Mouse (Mus musculus) heart, embryonic 11.5 days (tissue): ENCODE data around the gene Ssr3. TPM values are rescaled to one million over a fixed set of nuclear protein-coding genes. Genes with fewer than 3 reads are reported as not detected.

ENCODE experiments used
- ATAC-seq: fragments of 200-750 bp; cut with Nextera tagmentation; replicated peaks from 2 replicates; pipeline ENCODE4 v1.8.0; 2017; ENCODE audit warnings: moderate library complexity; ENCODE audit not compliant: insufficient number of reproducible peaks, low FRiP score, low TSS enrichment
- H3K27ac ChIP-seq: fragments of 300-500 bp; sonication (generic); 2 replicates; pipeline ENCODE4 v1.5.1; 2014; ENCODE audit warnings: mild to moderate bottlenecking, low read depth, low read length
- H3K27me3 ChIP-seq: fragments of 300-500 bp; sonication (generic); 2 replicates; pipeline ENCODE4 v1.6.1; 2014; ENCODE audit warnings: mild to moderate bottlenecking, low read length, mixed read lengths; ENCODE audit not compliant: control insufficient read depth, insufficient read depth
- H3K36me3 ChIP-seq: fragments of 300-500 bp; sonication (generic); 2 replicates; pipeline ENCODE4 v1.6.1; 2014; ENCODE audit warnings: mild to moderate bottlenecking, low read length, moderate library complexity, mixed read lengths; ENCODE audit not compliant: control insufficient read depth, insufficient read depth
- H3K4me1 ChIP-seq: fragments of 300-500 bp; sonication (generic); 2 replicates; pipeline ENCODE4 v1.6.1; 2014; ENCODE audit warnings: low read length; ENCODE audit not compliant: control insufficient read depth, insufficient read depth
- H3K4me2 ChIP-seq: fragments of 300-500 bp; sonication (generic); 2 replicates; pipeline ENCODE4 v1.6.1; 2014; ENCODE audit warnings: mild to moderate bottlenecking, moderate library complexity
- H3K4me3 ChIP-seq: fragments of 300-500 bp; sonication (generic); 2 replicates; pipeline ENCODE4 v1.5.1; 2014; ENCODE audit warnings: low read depth, low read length
- H3K9ac ChIP-seq: fragments of 300-500 bp; sonication (generic); 2 replicates; pipeline ENCODE4 v1.6.1; 2014; ENCODE audit warnings: mild to moderate bottlenecking, low read depth, low read length, moderate library complexity
- H3K9me3 ChIP-seq: fragments of 300-500 bp; sonication (generic); replicated peaks from 2 replicates; pipeline ENCODE4 v1.6.1; 2016; ENCODE audit warnings: low read length; ENCODE audit not compliant: control insufficient read depth
- WGBS: fragments of 180-500 bp; shearing (Covaris S2); extraction: QIAGEN DNeasy Blood & Tissue Kit; methylation state at CpG from one replicate; pipeline ENCODE4 v1.1.7; 2014; ENCODE audit not compliant: insufficient replicate concordance; 5-methylcytosine and 5-hydroxymethylcytosine counted together
- polyA plus RNA-seq: library from polyadenylated mRNA; unstranded; fragments of >200 nt; fragmentation: Nextera tagmentation; extraction: Ambion mirVana; gene quantifications from 2 replicates; pipeline ENCODE4 v1.2.1, GENCODE M21; 2014

The Ssr3 gene
- 267 and 301 TPM in 2 replicates for polyA plus RNA-seq

DNA sequence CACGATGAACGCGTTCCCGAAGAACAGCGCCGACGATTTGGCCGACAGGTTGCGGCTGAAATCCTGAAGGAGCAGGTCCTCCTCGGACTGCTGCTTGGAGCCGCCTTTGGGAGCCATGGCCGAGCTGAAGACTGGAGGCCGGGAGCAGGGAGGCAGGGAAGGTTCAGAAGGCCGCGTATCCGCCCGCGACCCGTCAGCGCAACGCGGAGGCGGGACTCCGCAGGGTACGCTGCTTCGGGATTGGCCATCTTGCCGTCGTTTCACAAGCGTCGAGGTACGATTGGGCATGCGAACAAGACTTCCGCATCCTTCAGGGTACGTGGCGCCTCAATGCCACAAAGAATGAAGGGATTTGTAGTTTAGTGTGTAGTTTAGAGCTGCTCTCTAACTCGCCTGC is at the start of gene Ssr3:
TSS of gene Ssr3 (minus strand) at position 203 of the 397 bp plus-strand sequence.
- H3K4me2 ChIP-seq: peak within 1 kb of the TSS; percentile 75
- no peaks in the 10 kb centered on the region for H3K27me3 ChIP-seq
- H3K9ac ChIP-seq: peak within 1 kb of the TSS; percentile 95
- ATAC-seq: peak; percentile 97
- peak within 1 kb of the TSS; percentile 85 for H3K27ac ChIP-seq
- WGBS: under 1% methylated on average over 36 of the region's 36 CpGs
- H3K36me3 ChIP-seq: peaks cover 12% of the 10 kb centered on the region
- peak within 1 kb of the TSS; percentile 88 for H3K4me3 ChIP-seq
- H3K9me3 ChIP-seq: no peaks in the 10 kb centered on the region
- no peaks in the 10 kb centered on the region for H3K4me1 ChIP-seq

DNA sequence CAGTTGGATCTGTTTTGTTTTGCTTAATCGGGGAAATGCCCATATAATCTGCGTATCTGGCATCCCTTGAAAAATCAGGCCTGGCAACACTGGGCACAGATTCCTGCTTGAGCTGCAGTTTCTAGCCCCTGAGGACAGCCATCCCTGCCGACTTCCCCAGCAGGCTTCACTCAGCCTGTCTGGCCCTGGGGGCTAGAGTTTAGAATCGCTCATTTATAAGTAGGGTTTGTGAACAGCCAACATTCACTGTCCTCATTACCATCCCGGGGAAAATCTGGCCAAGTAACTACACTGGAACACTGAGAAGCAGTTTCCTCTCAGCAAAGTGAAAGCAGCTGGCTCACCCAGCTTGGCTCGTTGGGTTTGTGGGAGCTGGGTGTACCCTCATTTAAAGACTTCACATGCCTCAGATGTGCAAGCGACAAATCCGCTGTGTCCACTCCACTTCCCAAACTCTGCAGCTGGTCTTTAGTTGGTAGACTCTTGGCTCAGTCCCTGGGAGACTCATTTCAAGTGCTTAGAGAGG is 49.2 kb upstream of the Ssr3 start:
- peaks cover 3% of the 10 kb centered on the region; the same call in 1 of the 2 replicates for H3K4me1 ChIP-seq
- H3K9me3 ChIP-seq: no peaks in the 10 kb centered on the region
- no peak for ATAC-seq
- no peak overlapping the region; the same call in 1 of the 2 replicates for H3K27ac ChIP-seq
- H3K4me3 ChIP-seq: no peak overlapping the region
- no peak overlapping the region for H3K9ac ChIP-seq
- H3K36me3 ChIP-seq: no peaks in the 10 kb centered on the region
- WGBS: 69% methylated on average over 8 of the region's 8 CpGs
- no peak overlapping the region for H3K4me2 ChIP-seq
- H3K27me3 ChIP-seq: no peaks in the 10 kb centered on the region

DNA sequence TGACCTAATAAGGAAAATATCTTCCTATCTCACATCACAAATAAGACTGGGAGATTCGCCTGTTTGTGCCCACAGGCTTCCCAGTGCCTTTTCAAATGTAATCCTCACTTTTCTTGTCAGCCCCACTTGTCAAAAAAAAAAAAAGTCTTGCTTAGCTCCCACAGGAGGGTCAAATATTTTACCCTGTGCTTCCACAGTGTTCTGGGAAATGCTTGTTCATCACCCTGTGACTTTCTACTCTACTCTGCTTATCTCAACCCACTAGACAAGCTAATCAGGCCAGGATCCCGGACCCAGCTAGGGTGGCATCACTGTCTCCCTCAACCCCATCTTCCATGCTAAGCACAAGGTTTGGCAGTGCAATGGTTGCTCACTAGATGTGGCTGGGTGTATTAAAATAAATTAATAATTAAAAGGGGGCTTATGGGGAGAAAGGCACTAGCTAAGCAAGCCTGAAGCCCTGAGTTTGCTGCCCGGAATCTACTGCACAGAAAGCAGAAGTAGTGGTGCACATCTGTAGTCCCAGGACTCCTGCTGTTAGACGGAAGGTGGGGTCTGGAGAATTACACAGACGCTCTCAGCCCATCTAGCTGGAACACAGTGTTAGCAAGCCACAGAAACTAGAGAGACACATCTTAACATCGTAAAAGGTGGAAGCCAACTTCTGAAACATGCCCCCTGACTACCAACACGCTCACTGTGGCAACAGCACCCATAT is 46.2 kb upstream of the Ssr3 start:
- Histone ChIP-seq H3K4me2 (no peak overlapping the region), H3K9ac (no peak overlapping the region), H3K9me3 (no peaks in the 10 kb centered on the region), H3K27ac (no peak overlapping the region), H3K4me3 (no peak overlapping the region), H3K4me1 (peaks cover 3% of the 10 kb centered on the region; the same call in 1 of the 2 replicates), H3K27me3 (no peaks in the 10 kb centered on the region), H3K36me3 (no peaks in the 10 kb centered on the region)
- no peak for ATAC-seq
- 68% methylated on average over 7 of the region's 7 CpGs for WGBS

DNA sequence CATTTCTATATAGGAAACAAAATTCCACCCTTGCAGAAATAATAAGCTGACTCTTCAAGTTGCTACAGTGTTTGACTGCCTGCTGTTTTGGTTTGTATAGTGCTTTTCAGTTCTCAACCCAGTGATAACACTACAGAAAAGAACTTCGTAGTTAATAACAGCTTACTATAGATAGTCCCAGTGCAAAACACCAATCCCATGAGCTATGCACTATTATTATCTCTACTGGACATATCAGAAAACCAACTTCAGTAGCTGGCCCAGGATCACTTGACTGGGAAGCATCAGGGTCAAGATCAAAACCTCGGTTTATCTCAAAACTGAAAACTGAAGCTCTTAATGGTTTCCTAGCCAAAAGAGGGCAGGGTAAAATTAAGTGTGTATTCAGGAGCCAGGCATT is 43.4 kb upstream of the Ssr3 start:
- Histone ChIP-seq H3K36me3 (no peaks in the 10 kb centered on the region), H3K27ac (0 out of 2 replicates have a peak overlapping the region, but pooled peaks have one; percentile 8), H3K9me3 (no peaks in the 10 kb centered on the region), H3K9ac (no peak overlapping the region), H3K4me2 (no peak overlapping the region), H3K4me3 (no peak overlapping the region), H3K27me3 (no peaks in the 10 kb centered on the region), H3K4me1 (peaks cover 3% of the 10 kb centered on the region; the same call in 1 of the 2 replicates)
- no peak for ATAC-seq
- 46% methylated on average over 2 of the region's 2 CpGs for WGBS

DNA sequence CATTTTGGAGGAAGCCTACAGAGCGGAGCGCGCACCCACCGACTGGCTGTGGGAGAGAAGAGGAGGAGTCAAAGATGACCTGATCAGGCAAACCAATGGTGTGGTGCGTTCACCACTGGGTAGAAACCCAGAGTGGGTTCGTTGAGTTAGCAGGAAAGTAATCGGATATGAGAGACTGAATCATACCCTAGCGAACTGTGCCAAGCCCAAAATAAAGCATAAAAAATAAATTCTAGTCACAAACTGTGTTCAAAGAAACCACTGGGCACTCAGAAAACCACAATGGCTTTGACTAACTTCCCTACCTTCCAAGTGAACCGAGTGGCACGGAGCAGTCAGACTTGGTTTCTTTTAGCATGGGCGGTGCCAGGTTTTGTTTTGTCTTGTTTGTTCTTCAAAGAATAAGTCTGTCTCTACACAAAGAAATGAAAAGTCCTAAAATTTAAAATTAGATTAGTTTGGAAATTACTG is 42.7 kb upstream of the Ssr3 start:
- H3K4me3 ChIP-seq: no peak overlapping the region
- no peak overlapping the region for H3K9ac ChIP-seq
- no peak for ATAC-seq
- H3K36me3 ChIP-seq: no peaks in the 10 kb centered on the region
- 86% methylated on average over 11 of the region's 11 CpGs for WGBS
- no peaks in the 10 kb centered on the region for H3K27me3 ChIP-seq
- peaks cover 3% of the 10 kb centered on the region; the same call in 1 of the 2 replicates for H3K4me1 ChIP-seq
- no peak overlapping the region for H3K27ac ChIP-seq
- no peak overlapping the region for H3K4me2 ChIP-seq
- H3K9me3 ChIP-seq: no peaks in the 10 kb centered on the region

DNA sequence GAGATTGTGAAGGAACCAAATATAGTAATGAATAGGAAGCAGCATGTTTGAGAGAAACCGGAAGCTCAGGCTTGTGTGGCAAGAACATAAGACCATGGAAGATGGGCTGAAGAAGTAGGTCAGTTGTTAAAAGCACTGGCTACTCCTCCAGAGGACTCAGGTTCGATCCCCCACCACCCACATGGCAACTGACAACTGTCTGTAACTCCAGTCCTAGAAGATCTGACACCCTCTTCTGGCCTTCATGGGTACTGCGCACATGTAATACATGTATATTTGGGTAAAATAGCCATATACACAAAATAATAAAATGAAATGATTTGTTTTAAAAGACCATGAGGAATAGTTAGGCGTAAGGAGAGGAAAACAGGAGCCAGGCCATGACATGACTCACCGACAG is 39.8 kb upstream of the Ssr3 start:
- 81% methylated on average over 5 of the region's 5 CpGs for WGBS

DNA sequence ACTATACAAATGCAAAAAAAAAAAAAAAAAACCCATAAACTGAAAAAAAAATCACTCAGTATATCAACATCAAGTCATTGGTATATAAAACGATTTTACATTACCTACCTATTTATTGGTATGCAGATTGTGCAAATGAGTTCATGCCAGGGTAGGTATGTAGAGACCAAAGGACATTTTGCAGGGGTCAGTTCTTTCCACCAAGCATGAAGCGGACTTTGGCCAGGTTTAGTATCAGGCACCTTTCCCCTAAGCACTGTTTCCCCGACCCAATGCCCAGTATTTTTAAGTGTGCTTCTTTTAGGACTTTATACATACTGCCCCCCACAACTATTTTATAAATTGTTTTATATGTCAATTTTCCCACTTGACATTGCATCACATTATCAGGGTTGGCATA is 27.3 kb upstream of the Ssr3 start:
- Histone ChIP-seq H3K9ac (no peak overlapping the region), H3K9me3 (no peaks in the 10 kb centered on the region), H3K4me3 (no peak overlapping the region), H3K4me2 (no peak overlapping the region), H3K27ac (no peak overlapping the region), H3K4me1 (no peaks in the 10 kb centered on the region), H3K36me3 (no peaks in the 10 kb centered on the region), H3K27me3 (no peaks in the 10 kb centered on the region)
- ATAC-seq: no peak
- WGBS: 77% methylated on average over 3 of the region's 3 CpGs

More for the DNA sequence above, 39.8 kb upstream of the Ssr3 start:
- no peaks in the 10 kb centered on the region for H3K9me3 ChIP-seq
- H3K9ac ChIP-seq: no peak overlapping the region
- no peak overlapping the region for H3K4me3 ChIP-seq
- H3K4me1 ChIP-seq: no peaks in the 10 kb centered on the region
- no peak for ATAC-seq
- no peak overlapping the region for H3K4me2 ChIP-seq
- no peaks in the 10 kb centered on the region for H3K27me3 ChIP-seq
- H3K36me3 ChIP-seq: no peaks in the 10 kb centered on the region
- no peak overlapping the region for H3K27ac ChIP-seq

DNA sequence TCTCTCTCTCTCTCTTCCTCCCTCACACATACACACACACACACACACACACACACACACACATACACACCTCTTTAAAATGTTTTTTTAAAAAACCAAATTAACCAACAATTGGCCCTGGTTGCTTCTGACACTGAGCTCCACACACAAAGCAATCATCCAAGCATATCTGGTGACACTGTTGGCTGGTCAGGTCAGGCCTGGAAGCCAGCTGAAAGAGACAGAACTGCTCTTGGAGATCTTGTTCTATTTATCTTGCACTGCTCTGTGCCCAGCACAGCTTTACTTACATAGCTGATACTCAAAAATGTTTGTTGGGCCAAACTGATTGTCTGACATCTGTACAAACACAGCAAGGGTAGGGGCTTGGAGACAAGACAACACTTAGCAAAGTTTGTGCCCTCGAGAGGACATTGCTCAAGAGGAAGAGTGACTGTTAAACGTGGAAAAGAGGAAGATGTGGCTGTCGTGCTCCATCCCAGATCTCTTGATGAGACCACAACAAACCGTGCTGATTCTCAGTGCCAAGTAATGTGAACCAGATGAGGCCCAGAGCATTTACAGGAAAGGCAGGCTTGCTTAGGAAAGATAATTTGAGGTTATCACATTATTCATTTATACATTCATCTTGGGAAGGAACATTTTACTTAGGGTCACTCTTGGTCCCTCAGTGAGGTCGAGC is 25.6 kb upstream of the Ssr3 start:
- Histone ChIP-seq H3K4me2 (no peak overlapping the region), H3K4me1 (no peaks in the 10 kb centered on the region), H3K36me3 (no peaks in the 10 kb centered on the region), H3K27ac (no peak overlapping the region), H3K4me3 (no peak overlapping the region), H3K9me3 (no peaks in the 10 kb centered on the region), H3K9ac (no peak overlapping the region), H3K27me3 (no peaks in the 10 kb centered on the region)
- 57% methylated on average over 5 of the region's 5 CpGs for WGBS
- ATAC-seq: no peak
